Mouse (Mus musculus) embryonic fibroblast, embryonic 13.5 days (primary cell): ENCODE measurements around the gene Ccdc33.

Experiments used
- CTCF ChIP-seq: IDR thresholded peaks from 2 replicates; pipeline ENCODE4 v1.5.1; 2011; ENCODE audit warnings: mild to moderate bottlenecking, control low read depth, low read length, moderate library complexity, borderline replicate concordance; ENCODE audit not compliant: insufficient read depth
- POLR2A ChIP-seq: IDR thresholded peaks from 2 replicates; pipeline ENCODE4 v1.6.1; 2011; ENCODE audit warnings: low read depth, mild to moderate bottlenecking, control low read depth, low read length, moderate library complexity

- TF ChIP-seq CTCF (no peak), POLR2A (no peak)
These were observed 32.2 kb upstream of the Ccdc33 start for GRCm38 (mm10) chr9:58150733-58151361.
